Mouse (Mus musculus) megakaryocyte-erythroid progenitor cell, adult 5-6 weeks (primary cell): ENCODE measurements around the gene Olfr270. TPM values are rescaled to one million over a fixed set of nuclear protein-coding genes. Genes with fewer than 3 reads are reported as not detected.
A peak's percentile ranks its signal among the peaks of the same experiment; 100 is the strongest.

Experiments
- ATAC-seq: replicated peaks from 2 replicates; pipeline ENCODE4 v1.8.0; 2016; ENCODE audit warnings: mild to moderate bottlenecking, inconsistent platforms; ENCODE audit not compliant: severe bottlenecking, poor library complexity, low FRiP score, low TSS enrichment
- total RNA-seq, 2 experiments: library from RNA; stranded (forward) in 1 of 2; stranded (reverse) in 1 of 2; fragments of 200-1000, 215-1000 nt in 1 of 2; fragments of >200 nt in 1 of 2; fragmentation: Nextera tagmentation in 1 of 2; gene quantifications; 2 replicates each; pipeline ENCODE4 v1.2.3; 2014 to 2017

The Olfr270 gene
- not detected in 2 replicates for total RNA-seq (2014; fragmentation: Nextera tagmentation)
- not detected in 2 replicates for total RNA-seq (2017)

DNA sequence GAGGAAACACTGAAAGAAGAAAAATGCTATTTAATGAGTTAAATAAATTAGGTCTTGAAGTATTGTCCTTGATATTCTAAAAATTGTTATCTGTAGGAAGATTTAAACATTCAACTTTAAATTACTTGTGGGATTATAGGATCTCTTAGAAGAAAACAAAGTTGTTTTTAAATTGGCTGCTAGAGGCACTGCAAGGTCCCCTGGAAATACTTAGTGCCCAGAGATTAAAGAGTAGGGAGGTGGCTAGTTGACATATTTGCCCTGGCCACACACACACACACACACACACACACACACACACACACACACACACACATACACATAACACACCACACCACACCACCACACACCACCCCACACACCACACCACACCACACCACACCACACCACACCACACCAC, at the start of gene Olfr270:
Olfr270 (plus strand) TSS at position 301 of the 400 bp plus-strand sequence.
- ATAC-seq: no peak

DNA sequence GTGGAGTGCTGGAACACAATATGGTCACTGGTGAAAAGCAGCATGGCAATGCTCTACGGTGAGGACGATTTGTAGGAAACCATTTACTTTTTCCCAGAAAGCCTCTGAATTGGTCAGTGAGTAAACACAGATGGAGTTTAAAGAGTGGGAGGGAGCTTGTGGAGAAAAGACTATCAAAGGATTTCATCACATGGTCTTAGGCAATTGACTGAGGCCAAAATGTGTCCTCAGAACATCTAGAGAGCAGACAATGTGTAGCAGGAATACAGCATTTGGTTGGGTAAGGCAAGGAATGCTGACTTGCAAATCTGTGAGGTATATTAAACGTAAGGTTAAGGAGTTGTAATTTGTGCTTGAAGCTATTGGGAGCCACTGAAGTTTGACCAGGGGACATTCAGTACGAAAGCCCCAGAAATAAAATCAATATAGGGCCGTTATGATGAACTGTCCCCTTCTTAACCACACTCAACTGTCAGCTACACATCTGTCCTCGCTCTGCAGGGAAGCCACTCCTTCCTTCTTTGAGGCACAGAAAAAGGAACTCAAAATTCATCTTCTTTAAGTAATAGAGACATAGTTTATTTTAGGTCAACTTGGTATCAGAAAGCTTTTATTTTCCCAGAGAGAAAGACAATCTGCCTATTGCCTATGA, 47.6 kb upstream of the Olfr270 start:
- no peak for ATAC-seq

DNA sequence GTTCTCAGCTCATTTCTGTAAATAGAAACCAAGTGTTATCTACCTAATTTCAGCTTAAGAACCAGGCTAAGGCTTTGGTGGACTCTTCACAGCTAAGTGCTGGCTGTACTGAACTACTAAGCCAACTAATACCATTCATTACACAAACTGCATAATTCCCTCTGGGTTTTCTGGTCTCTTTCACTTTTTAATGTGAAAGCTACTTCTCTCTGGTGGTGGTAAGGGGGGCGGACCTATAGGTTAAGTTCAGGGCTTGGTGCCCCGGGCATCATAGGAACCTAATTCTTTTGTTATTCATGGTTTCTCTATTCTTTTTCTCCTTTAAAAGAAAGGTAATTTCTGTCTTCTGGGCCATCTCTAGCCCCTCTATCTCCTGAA, 47.0 kb upstream of the Olfr270 start:
- ATAC-seq: no peak

DNA sequence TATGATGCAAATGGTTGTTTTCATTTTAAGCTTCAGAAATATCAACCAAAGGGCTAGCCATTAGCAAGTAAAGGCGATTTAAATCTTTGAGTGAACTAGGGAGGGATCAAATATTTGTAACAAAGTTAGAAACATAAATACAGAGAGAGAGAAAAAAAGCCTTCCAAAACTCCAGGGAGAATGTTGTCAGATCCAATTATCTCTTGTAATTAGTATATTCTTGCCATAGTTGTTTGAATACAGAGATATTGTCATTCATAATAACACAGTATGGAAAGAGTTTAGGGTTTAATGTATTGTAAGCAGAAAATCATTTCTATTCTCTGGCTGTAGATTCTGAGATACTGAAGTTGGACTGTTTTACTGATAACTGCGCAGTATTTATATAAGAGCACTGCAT, 45.3 kb upstream of the Olfr270 start, which contains the start of gene Olfr272:
Olfr272 (minus strand) TSS at position 101 of the 400 bp plus-strand sequence.
- no peak for ATAC-seq

DNA sequence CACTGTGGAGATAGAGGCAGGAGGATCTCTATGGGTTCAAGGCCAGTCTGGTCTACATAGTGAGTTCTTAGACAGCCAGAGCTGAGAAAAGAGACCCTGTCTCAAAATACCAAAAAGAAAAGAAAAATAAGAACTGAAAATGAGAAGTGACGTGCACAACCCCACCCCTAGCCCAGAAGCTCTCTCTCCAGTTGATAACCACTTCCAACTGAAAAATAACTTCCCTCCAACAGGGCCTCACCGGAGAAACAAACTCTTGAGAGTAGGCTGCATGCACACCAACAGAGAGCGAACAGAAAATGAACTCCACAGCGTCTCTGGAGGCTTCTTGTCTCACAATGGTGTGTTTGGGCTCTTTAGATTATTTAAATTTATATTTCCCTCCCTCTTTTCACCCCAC, 33.9 kb upstream of the Olfr270 start:
- ATAC-seq: no peak

DNA sequence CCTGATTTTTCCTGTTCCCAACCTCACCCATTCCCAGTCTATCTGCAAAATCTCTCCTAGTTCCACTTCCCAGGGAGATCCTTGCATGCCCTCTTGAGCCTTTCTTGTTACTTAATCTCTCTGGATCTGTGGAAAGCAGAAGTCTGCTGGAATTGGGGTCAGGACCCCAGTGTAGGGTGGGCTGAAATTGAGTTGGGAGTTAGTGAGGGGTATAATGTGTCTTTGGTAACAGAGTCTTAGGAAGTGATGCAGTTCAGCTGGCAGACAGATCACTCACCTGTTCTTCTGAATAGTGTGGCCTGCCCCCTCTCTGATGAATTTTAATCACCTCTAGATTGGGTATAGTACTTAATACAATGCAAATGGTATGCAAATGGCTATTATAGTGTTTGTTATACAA, 17.7 kb upstream of the Olfr270 start:
- no peak for ATAC-seq

DNA sequence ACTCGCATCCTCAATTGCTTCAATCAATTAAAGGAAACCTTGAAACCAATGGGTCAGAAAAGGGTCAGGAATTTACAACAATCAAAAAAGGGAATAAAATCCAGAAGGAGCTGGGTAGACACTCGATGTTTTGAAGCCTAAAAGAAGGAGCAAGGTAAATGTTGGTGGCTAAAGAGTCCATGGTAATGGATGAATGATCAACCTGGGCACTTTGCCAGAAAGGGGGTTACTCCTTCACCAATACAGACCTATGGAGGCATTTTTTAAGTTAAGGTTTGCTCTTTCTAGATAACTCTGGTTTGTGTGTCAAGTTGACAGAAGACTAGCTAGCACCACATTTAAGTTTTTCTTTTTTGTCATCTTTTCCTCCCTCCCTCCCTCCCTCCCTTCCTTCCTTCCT, 15.3 kb upstream of the Olfr270 start:
- no peak for ATAC-seq

DNA sequence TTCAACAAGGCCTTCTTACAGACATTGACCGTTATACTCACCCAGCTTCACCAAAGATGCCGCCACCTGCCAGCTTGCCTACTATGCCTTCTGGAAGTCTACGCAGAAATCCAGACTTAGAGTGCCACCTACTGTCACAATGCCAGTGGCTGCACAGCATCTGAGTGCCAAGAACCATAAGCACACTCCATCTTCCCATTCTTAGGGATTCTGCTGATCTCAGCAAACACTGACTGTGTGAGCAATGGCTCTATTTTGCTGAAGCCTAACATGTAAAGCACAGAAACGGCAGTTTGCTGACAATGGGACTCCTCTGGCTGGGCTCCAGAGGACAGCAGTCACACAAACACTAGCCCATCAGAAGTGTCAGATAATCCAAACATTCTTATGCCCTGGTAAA, 5.7 kb upstream of the Olfr270 start:
- no peak for ATAC-seq

DNA sequence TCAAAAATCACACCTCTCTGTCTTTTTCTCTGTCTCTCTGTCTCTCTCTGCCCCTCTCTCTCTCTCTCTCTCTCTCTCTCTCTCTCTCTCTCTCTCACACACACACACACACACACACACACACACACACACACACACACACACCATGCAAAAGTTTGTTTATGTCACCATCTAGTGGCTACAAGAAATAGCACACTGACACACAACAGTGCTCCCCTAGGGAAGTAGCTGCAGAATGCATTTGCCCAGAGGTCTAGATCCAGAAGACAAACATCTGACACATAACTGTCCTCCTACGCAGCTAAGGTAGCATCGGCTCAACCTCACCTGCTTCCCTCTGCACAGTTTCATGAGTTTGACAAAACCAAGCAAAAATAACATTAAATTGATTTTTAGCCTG, 20.9 kb downstream of the Olfr270 start:
- no peak for ATAC-seq

DNA sequence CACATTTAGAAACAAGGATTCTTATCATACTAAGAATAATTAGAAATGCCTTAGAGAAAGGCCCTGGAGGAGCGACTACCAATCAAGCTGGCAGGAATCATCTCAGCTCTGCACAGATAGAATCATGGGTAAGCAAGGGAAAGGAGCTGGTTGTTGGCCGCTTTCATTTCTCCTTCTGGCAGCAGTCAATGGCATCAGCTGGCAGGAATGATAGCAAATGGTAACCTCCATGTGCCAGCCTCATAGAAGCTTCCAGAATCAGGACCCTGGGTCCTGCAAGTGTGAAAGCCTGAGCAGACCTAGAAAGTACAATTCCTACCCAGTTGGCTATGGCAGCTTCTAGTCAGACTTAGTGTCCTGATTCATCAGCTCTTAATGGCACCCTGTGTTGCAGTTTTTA, 21.9 kb downstream of the Olfr270 start:
- ATAC-seq: no peak

DNA sequence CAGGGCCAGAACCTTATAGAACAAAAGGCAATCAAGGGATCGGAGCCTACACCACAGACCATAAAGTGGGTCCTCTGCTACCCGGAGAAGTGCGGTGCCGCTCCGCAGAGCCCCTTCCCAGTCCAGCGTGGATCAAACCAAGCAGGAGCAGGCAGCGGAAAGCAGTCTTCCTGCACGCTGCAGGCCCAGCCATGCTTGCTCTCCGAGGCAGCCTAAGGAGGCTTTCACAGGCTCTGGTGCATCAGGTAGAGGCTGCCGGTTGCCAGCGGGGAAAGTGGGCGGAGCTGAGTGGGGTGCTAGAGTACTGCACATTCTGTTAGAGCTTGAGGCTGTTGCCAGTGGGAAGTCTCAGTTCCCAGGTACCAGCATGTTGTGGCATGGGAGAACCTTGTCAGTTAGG, 24.9 kb downstream of the Olfr270 start, which contains the start of gene Nipsnap3a:
Nipsnap3a (plus strand) TSS at position 25 of the 400 bp plus-strand sequence.
- no peak for ATAC-seq

DNA sequence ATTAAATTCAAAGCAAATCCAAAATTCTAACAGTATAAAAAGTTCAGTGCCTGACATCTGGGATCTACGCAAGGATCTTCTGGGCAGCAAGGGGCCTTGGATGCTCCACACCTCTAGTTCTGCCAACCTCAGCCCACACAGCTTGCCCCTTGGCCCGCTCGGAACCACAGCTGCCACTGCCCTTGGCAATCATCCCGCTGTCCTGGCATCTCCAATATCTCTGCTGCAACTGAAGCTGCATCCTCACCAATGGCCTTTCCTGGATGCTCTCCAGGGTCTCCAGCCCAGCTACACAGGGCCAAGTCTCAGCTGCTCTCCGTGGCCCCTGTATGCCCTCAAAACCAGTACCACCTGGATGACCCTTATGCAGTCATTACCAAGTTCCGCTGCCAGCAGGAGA, 35.1 kb downstream of the Olfr270 start:
- ATAC-seq: no peak

DNA sequence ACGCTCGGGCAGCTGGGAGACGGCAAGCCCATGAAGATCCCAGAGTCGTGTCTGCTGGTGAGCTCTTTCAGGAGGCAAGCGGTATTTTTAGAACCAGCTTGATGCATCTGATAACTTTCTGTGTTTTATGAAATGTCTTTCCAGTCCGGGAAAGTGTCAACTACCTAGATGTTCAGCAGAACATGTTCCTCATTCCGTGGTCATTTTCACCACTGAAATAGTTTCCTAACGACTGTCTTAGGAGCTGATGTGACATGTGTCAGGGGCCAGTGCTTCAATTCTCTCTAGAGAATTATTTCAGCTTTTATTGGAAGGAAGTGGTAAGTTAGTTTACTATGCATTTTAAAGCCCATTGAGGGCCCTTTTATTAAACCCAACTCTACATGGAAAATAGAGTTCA, 35.8 kb downstream of the Olfr270 start:
- no peak for ATAC-seq

DNA sequence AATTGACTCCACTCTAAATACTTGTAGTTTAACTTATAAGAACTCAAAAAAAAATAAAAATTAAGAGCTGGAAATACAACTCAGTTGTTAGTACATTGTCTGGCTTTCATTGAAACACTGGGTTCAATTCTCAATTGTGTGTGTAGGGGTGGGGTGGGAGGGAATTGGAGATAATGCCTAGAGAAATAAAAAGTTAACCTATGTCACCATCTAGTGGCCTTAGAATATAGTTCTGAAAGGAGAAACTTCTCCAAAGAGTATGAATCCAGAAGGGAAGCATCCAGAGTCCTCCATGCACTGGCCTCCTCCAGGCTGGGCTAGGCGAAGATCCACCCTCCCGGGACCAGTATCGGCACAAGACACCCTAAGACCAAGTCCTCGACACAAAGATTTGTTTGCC, 44.8 kb downstream of the Olfr270 start:
- ATAC-seq: no peak

DNA sequence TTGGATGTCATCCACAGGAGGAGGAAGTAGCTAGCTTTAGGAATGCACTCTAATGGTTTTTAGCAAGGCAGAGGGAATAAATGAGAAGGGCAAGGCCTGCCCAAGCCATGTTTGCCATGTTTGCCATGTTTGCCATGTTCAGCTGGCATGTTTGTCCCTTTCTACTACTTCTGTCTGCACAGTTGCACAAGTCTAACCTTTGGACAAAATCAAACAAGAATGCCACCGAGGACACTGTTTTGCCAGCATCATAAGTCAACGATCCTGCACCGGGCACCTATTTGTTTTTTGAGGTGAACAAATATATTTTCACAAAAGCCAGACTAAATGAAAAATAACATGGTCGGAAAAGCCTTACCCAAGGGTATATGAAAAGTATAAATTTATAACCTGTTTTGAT, 45.5 kb downstream of the Olfr270 start:
- ATAC-seq: no peak

DNA sequence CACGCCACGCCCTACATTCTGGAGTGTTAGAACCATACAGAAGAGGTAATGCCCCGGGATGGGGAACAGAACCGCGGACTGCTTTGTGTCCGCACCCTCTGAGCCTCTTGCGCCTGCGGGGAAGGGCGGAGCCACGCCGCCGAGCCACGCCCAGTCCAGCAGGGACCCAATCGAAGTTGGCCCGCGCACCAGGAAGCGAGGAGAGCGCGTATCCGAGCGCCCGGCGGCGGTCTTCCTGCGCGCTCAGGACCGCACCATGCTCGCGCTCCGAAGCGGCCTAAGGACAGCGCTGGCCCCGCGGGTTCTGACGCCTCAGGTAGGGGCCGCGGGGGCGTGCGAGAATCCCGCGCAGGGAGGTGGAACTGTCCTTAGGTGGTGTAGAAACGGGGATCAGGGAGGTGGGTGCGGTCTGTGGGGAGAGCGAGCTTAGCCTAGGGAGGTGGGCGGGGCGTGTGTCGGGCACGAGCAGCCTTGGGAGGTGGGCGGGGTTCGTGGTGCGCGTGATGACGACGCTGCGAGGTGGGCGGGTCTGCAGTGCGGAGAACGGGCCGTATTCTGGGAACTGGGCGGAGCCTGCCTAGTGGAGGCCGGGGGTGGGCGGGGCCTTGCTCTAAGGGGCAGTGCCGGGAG, 47.5 kb downstream of the Olfr270 start, which contains the start of gene Nipsnap3b:
Nipsnap3b (plus strand) TSS at position 149 of the 630 bp plus-strand sequence.
- ATAC-seq: peak; percentile 95

DNA sequence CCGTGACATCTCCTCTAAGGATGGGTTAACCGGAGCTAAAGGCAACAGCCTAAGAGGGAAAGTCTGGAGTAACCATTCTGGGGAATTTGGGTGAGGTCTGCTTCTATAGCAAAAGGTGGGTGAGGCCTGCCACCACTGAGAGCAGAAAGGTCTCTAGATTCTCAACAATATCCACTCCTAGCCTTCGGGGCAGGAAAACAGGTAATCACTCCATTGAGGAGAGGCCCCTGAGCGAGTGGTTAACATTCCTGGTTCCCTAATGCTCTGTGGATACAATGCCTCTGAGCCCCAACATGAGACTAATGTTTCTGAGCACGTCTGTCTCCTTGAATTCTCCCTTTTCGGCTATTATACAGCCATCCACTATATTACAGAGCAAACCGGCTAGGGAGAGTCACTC, 50.1 kb downstream of the Olfr270 start:
- no peak for ATAC-seq

DNA sequence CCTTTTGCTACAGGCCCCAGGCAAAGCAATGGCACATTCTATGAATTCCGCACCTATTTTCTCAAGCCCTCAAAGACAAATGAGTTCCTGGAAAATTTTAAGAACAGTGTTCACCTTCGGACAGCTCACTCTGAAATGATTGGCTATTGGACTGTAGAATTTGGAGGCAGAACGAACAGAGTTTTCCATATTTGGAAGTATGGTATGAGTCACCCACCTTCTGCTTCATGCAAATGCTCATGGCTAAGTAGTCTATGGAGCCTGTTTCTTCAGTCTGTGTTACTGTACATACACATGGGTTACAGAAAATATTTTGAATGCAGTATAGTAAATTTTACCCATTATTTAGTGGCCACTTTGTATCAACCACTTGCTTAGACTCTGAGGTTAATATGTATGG, 50.7 kb downstream of the Olfr270 start:
- no peak for ATAC-seq

DNA sequence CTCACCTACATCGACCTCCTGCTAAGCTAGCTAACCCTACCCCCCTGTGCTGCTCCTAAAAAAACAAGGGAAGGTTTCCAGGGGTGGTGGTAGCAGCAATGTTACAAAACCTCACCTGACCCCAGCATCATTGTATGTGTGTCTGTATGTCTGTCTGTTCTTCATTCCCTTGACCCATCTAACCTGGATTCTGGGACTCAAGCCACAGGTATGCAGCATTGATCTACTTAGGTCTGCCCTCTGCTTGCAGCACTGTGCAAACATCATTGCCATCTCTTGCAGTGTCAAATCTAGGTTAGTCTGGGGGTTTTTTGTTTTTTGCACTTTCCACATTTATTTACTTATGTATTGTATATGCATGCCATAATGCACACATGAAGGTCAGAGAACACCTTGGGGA, 54.0 kb downstream of the Olfr270 start:
- ATAC-seq: no peak
